Mouse (Mus musculus): ENCODE results near the gene Slc15a3.
A peak's percentile ranks its signal among the peaks of the same experiment; 100 is the strongest.

Gene Slc15a3

GRCm38 (mm10) chr19:10821319-10821718 is 18.2 kb upstream of the Slc15a3 start:
- DNase-seq (ENCODE audit: low spot score in 2 of 2): no peak

- no peak for DNase-seq (ENCODE audit: low spot score in 2 of 2)
Measured at GRCm38 (mm10) chr19:10822534-10822933, 17.0 kb upstream of the Slc15a3 start.

GRCm38 (mm10) chr19:10824061-10824460 is 15.5 kb upstream of the Slc15a3 start:
- DNase-seq (ENCODE audit: low spot score in 2 of 2): no peak

- DNase-seq (ENCODE audit: low spot score in 2 of 2): no peak
Measured at GRCm38 (mm10) chr19:10828321-10828720, 11.2 kb upstream of the Slc15a3 start.

GRCm38 (mm10) chr19:10829436-10830175 is 9.9 kb upstream of the Slc15a3 start, which contains the start of gene Cd6:
Cd6 (minus strand) TSS chr19:10830058.
- DNase-seq (ENCODE audit: low spot score in 2 of 2): no peak

- peak in 1 of 2 experiments; percentile 38 for DNase-seq (ENCODE audit: low spot score in 2 of 2)
Measured at GRCm38 (mm10) chr19:10831424-10831823, 8.1 kb upstream of the Slc15a3 start.

- DNase-seq (ENCODE audit: low spot score in 2 of 2): no peak
Measured at GRCm38 (mm10) chr19:10832030-10832429, 7.5 kb upstream of the Slc15a3 start.

DNA sequence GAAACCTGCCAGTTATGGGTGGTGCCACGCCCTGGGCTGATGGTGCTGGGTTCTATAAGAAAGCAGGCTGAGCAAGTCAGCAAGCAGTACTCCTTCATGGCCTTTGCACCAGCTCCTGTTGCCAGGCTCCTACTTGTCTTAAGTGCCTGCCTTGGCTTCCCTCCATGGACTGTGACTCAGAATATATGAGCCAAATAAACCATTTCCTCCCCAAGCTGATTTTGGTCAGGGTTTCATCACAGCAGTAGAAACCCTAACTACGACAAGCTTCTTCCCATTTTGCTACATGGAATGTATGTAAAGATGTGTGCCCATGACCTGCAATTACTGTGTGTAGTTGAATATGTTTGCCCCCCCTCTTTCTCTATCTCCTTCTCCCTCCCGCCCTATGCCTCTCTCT is 5.9 kb upstream of the Slc15a3 start:
- DNase-seq (ENCODE audit: low spot score in 2 of 2): no peak

DNA sequence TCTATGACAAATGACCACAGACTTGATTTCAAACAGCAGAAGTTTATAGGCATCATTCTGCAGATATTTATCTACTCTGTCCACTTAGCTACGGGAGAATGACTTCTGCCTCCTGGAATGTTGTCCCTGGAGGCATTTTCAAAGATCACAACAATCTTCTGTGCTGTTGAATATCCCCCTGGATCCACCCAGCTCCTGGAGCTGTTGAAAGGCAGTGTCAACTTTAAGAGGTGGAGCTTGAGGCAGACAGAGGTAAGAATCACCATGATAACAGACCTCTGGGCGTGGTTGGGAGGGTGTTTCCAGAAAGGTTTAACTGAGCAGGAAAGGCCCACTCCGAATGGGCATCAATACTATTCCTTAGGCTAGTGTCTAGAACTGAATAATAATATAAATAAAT is 3.9 kb upstream of the Slc15a3 start:
- DNase-seq (ENCODE audit: low spot score in 2 of 2): no peak

- DNase-seq (ENCODE audit: low spot score in 2 of 2): no peak
Measured at GRCm38 (mm10) chr19:10841721-10842626, 2.4 kb downstream of the Slc15a3 start.

- no peak for DNase-seq (ENCODE audit: low spot score in 2 of 2)
Measured at GRCm38 (mm10) chr19:10842914-10843313, 3.4 kb downstream of the Slc15a3 start.

DNA sequence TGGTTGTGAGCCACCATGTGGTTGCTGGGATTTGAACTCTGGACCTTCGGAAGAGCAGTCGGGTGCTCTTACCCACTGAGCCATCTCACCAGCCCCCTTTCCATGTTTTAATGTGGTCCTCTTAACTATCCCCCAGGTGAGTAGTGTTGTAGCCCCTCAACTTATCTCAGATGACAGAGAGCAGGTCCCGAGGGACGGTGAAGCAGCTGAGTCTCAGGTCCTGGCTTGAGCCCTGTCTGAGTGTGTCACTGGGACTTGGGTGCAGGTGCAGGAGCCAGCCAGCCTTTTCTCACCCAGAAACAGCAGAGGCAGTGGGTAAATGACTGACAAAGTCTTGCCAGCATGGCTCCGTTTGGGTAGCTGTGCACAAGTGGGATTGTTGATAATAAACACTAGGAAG is 4.7 kb downstream of the Slc15a3 start:
- no peak for DNase-seq (ENCODE audit: low spot score in 2 of 2)

GRCm38 (mm10) chr19:10845454-10845853 is 5.9 kb downstream of the Slc15a3 start:
- DNase-seq (ENCODE audit: low spot score in 2 of 2): no peak

DNA sequence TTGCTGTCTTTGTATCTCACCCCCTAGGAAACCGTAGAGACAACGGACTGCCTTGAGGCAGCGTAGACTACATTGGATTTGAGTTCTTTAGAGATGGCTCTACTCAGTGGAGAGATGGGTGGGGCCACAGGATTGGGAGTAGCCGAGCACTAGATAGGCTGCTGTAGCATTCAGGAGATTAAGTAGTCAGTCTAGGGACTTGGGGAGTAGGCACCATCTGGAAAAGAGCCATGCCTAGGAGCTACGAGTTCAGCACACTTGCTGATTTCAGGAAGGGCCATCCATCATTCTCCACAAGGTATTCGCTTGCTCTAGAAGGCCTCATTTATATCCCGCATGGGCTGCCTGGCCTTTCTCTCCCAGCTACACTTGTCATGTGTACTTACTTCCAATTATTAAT is 6.6 kb downstream of the Slc15a3 start:
- DNase-seq (ENCODE audit: low spot score in 2 of 2): no peak

- DNase-seq (ENCODE audit: low spot score in 2 of 2): no peak
Measured at GRCm38 (mm10) chr19:10847311-10848087, 8.0 kb downstream of the Slc15a3 start.

DNA sequence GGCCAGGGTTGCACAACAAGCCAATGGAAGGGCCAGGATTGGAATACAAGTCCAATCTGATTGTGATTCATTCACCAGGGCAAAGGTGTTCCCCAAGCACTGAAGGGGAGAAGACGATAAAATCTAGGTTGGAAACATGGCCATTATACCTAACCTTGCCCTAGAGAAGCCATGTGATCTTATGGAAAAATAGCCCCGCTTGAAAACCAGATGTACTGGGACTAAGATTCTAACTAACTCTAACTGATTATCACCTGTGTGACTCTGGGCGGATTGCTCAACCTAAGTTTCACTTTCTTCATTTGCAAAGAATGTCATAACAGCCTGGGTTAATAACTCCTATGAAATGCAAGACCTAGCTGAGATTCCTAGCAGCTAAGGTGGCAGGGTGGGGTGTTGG is 15.9 kb downstream of the Slc15a3 start:
- DNase-seq (ENCODE audit: low spot score in 2 of 2): no peak

- DNase-seq (ENCODE audit: low spot score in 2 of 2): no peak
Measured at GRCm38 (mm10) chr19:10856520-10856919, 17.0 kb downstream of the Slc15a3 start.

- no peak for DNase-seq (ENCODE audit: low spot score in 2 of 2)
Measured at GRCm38 (mm10) chr19:10860072-10860497, 20.6 kb downstream of the Slc15a3 start.

GRCm38 (mm10) chr19:10866351-10866750 is 26.8 kb downstream of the Slc15a3 start:
- DNase-seq (ENCODE audit: low spot score in 2 of 2): no peak

DNA sequence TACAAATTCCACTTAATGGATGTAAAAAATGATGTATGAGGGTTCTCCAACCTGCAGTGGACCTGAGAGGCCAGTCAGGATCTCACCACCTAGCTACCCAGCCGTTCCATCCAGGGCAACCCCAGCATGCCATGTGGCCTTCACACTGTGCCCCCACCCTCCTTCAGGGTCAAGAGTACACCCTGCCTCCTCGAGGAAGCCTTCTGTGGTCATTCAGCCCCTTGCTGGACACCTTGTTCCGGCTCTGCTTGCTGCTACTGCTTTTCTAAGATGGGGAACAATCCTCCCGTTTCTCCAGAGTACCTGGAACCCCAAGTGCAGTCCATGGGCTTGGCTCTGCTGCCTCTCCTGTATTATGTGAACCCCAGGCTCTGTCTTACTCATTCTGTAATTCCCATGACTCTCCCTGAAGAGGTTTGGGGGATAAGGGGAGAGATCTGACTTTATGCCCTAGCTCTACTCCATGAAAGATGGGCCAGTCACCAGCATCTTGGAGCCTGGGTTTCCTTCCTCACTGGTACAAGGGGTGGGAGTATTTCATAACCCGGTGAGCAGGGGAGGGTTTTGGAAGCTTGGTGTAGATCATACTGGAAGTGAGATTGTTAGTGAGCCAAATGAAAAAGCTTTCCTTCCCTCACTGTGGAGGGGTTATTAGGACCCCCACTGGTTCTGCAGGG is 28.6 kb downstream of the Slc15a3 start:
- no peak for DNase-seq (ENCODE audit: low spot score in 2 of 2)

GRCm38 (mm10) chr19:10868623-10869141 is 29.2 kb downstream of the Slc15a3 start:
- no peak for DNase-seq (ENCODE audit: low spot score in 2 of 2)

All from frontal cortex, postnatal 10 days (tissue).